Mouse (Mus musculus) ovary, postnatal 14 days (tissue): ENCODE measurements around the gene Fcrla.
"Not testable (repeated sequence)": the region's sequence is repeated elsewhere in the genome, so short reads cannot be mapped to it uniquely, and the experiment has no call there.

Experiments
- DNase-seq: peaks from one replicate; pipeline ENCODE4 v3.0.0; 2022; ENCODE audit warnings: low spot score

Fcrla gene

GRCm38 (mm10) chr1:170927378-170927777 is at the start of gene Fcrla:
TSS of gene Fcrla (minus strand) at chr1:170927583.
- no peak for DNase-seq

DNA sequence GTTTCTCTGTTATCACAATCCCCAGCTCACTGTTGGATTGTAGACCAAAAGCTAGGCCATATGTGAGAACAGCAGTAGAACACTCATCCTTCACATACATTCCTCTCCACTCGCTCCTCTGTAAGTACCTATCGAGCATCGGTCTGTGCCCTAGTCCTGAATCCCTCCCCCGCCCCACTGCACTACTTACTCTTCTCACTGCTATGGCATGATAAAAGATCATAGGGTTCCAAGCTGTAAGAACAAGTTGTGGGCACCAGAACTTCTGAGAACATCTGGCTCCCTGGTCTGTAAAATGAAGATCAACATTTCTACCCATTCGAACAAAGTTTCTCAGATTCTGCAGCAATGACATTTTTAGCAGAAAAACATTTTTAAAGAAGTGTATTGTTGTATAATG is 49.1 kb upstream of the Fcrla start, which contains the start of gene Fcgr2b:
Fcgr2b (minus strand) TSS at position 101 of the 400 bp plus-strand sequence.
- DNase-seq, result no peak

- no peak for DNase-seq
Observed at GRCm38 (mm10) chr1:170975751-170976161, 48.4 kb upstream of the Fcrla start.

- DNase-seq, result not testable (repeated sequence)
Observed at GRCm38 (mm10) chr1:170975350-170975749, 48.0 kb upstream of the Fcrla start.

DNA sequence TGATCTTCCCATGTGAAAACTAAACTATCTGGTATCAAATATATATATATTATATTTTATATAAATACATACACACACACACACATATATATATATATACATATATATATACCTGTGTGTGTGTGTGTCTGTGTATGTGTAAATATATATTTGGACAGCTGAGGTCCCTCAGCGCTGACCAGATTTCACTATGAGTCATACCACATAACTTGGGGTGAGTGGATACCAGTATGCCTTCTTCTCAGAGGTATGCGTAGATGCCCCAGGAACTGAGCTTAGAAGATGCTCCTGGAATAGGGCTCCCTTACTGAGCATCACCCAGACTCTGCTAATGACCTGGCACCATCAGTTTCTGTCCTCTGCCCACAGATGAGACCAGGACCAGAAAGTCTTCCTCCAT is 47.4 kb upstream of the Fcrla start:
- DNase-seq, result no peak

DNA sequence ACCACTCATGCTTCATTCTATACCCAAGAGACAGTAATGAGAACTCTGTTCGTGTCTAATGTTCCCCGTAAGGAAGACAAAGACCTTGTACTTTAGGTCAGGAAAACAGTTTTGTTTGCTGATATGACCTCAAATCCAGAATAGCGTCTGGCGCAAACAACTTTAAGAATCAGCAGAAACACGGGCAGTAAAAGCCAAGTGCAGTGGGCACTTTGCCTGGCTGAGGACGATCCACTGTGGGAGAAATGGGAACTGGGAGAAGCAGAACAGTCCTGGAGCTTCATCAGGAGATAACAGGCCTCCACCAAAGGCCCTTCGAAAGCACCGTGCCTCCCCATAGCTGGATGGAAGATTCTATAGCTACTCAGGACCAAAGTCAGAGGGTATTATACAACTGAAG is 46.8 kb upstream of the Fcrla start:
- no peak for DNase-seq

GRCm38 (mm10) chr1:170972936-170973335 is 45.6 kb upstream of the Fcrla start:
- no peak for DNase-seq

GRCm38 (mm10) chr1:170972494-170972893 is 45.1 kb upstream of the Fcrla start:
- no peak for DNase-seq

DNA sequence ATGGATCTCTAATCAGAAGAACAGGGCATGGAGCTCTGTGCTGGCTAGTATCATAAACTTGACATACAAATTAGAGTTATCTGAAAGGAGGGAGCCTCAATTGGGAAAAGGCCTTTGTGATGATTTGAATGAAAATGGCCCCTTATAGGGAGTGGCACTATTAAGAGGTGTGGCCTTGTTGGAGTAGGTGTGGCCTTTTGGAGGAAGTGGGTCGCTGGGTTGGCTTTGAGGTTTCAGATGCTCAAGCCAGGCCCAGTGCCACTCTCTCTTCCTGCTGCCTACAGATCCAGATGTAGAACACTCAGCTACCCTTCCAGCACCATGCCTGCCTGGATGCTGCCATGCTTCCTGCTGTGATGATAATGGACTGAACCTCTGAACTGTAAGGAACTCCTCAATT is 41.2 kb upstream of the Fcrla start:
- no peak for DNase-seq

GRCm38 (mm10) chr1:170967581-170967980 is 40.2 kb upstream of the Fcrla start:
- no peak for DNase-seq

DNA sequence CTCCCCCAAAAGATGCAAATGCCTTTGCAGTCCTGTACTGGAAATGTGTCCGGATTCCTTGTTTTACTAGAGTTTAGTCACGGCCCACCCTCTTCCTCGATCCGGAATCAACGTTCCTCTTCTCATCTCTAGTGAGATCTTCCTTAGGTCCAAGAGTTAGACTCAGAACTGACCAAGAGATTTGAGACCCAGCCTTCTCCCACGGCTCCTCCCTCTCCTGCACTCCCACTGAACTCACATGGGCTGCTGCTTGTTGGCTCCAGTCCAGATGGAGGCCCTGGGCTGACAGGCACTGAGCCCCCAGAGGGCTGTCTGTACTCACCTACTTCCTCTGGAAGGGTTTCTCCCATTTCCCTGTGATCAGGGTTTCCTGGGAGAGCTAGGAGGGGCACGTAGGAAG is 35.7 kb upstream of the Fcrla start:
- DNase-seq, result no peak

- no peak for DNase-seq
Observed at GRCm38 (mm10) chr1:170962301-170962700, 34.9 kb upstream of the Fcrla start.

GRCm38 (mm10) chr1:170961101-170961500 is 33.7 kb upstream of the Fcrla start:
- DNase-seq, result no peak

DNA sequence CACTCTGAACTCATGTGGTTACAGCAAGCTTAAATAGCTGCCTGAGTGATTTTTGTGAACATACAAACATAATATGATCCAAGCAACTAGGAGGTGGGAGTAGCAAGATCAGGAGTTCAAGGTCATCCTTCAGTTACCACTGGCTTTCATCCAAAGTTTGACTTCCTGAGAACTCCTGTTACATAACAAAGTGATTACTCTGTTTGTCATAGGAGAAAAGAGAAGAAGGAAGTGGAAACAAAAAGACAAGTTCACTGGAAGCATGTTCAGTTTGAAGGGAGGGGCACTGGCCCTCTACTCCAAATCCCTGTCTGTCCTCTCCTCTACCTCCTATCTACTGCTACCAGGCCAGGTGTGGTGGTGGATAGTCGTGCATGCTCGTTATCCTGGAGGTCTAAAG is 32.4 kb upstream of the Fcrla start:
- DNase-seq, result no peak

DNA sequence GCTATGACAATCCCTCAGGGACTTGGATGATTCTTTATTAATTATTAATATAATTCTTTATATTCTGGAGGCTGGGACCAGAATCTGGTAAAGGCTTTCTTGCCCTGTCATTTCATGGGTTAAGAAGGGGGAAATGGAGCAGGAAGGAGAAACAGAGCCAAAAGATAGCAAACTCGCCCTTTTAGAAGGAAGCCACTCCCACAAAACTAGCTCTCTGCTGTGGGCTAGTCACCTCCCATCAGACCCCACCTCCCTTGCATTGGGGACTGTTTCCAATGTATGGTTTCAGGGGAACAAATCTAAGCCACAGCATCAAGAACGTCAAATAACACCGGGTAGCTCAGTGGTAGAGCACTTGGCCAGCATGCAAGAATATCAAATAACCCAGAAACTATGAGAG is 30.8 kb upstream of the Fcrla start:
- no peak for DNase-seq

DNA sequence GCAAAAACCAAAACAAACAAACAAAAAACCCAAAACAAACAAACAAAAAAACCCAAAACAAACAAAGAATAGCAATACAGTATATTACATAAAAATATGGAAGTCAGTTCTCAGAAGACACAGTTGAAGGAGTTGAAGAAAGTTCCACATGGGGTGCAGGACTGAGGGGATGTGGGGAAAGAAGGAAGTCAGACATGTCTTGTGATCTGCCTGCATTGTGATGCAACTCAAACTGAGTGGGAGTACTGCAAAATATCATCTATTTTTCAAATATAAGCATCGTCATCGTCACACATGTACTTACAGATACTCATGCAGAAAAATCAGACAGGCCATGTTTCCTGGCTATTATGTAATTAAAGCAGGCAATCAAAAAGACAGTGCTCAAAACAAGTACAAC is 25.8 kb upstream of the Fcrla start:
- no peak for DNase-seq

DNA sequence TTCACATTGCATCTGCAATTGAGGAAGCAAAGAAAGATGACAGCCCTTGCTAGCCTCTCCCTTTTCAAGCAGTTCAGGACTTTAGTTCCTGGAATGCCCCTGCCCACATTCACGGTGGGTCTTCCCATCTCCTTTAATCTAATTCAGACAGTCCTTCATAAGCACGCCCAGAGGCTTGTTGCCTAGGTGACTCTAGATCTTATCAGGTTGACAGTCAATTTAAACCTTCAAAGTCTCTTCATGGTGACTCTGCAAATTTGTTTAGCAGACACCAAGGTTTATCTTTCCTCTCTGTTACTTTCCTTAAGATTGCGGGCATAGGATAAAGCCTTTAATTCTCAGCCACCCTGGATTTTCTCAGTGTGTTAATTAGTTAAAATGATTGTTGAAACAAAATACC is 23.4 kb upstream of the Fcrla start:
- DNase-seq, result no peak

DNA sequence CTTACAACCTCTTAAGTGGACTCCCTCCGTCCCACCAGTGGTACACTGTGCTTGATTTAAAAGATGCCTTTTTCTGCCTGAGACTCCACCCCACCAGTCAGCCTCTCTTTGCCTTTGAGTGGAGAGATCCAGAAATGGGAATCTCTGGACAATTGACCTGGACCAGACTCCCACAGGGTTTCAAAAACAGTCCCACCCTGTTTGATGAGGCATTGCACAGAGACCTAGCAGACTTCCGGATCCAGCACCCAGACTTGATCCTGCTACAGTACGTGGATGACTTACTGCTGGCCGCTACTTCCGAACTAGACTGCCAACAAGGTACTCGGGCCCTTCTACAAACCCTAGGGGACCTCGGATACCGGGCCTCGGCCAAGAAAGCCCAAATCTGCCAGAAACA is 17.5 kb upstream of the Fcrla start:
- DNase-seq, result not testable (repeated sequence)

DNA sequence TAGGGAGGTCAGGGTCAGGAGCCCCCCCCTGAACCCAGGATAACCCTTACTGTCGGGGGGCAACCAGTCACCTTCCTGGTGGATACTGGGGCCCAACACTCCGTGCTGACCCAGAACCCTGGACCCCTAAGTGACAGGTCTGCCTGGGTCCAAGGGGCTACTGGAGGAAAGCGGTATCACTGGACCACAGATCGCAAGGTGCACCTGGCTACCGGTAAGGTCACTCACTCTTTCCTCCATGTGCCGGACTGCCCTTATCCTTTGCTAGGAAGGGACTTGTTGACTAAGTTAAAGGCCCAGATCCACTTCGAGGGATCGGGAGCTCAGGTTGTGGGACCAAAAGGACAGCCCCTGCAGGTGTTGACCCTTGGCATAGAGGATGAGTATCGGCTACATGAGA is 16.8 kb upstream of the Fcrla start:
- DNase-seq, result not testable (repeated sequence)

GRCm38 (mm10) chr1:170939255-170939654 is 11.9 kb upstream of the Fcrla start:
- no peak for DNase-seq

- no peak for DNase-seq
Observed at GRCm38 (mm10) chr1:170934383-170934782, 7.0 kb upstream of the Fcrla start.

DNA sequence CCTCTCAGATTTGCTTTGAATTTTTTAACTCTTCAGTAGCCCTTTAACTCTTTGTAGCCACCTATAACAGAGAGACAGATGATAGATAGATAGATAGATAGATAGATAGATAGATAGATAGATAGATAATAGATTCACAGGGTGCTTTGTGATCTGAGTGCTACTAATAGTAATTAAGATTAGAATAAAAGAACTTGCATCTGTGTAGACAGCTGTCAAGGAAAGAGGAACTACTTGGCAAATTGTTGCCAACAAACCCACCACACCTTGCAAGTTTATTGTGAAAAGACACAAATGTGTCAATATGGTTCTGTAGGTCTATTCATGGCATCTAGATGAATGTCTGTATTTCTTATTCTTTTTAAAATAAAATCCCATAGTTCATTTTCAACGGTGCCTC is 6.6 kb upstream of the Fcrla start:
- DNase-seq, result no peak

GRCm38 (mm10) chr1:170933386-170933920 is 6.1 kb upstream of the Fcrla start:
- no peak for DNase-seq

GRCm38 (mm10) chr1:170932043-170932442 is 4.7 kb upstream of the Fcrla start:
- no peak for DNase-seq

DNA sequence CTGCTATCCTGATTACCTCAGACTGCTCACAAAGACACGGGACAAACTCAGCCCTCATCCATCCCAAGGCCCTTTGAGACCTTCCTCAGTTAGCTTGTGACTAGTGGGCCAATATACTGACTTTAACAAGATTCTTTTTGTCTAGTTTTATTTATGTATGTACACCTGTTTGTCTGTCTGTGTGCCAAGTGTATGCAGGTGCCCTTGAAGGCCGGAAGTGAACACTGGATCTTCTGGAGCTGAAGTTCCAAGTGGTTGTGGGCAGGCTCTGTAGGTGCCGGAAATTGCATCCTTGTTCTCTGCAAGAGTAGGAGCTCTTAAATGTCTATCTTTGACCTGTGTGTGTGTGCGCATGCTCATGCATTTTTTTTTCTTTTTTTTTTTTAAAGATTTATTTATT is 1.9 kb upstream of the Fcrla start:
- DNase-seq, result no peak
